Mouse (Mus musculus): ENCODE results near the gene Ppia. TPM values are rescaled to one million over a fixed set of nuclear protein-coding genes. Genes with fewer than 3 reads are reported as not detected.

The Ppia gene
- polyA plus RNA-seq, 1 experiment from 2014 or later, result 4,257 TPM

DNA sequence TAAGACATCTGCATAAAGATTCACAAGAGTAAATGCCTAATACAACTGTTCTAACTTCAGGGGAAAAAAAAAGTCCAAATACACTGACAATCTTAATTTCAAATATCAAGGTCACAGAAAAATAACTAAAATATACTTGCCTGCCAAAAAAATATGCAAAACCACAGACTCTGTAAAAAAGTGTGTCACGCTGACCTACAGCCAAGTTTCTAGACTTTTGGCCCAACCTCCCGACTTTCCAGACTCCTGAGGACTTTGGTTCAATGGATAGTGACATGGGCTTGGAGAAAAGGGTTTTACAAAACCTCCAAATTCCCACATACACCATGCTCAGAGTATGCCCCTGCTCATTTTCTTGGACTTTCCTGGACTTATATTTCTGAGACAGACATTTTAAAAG lies 53.3 kb downstream of the Ppia start:
- Histone ChIP-seq H3K4me1 (ENCODE audit: control insufficient read depth, insufficient read depth, low read length) (peaks cover 41% of the 10 kb centered on the region), H3K9me3 (ENCODE audit: control insufficient read depth, low read length) (no peaks in the 10 kb centered on the region), H3K4me2 (ENCODE audit: low read depth, low read length) (0 out of 2 replicates have a peak overlapping the region, but pooled peaks have one; percentile 4), H3K36me3 (ENCODE audit: control insufficient read depth, insufficient read depth, low read length) (no peaks in the 10 kb centered on the region; the same call in 1 of the 2 replicates), H3K4me3 (ENCODE audit: low read depth, low read length) (no peak overlapping the region), H3K27me3 (ENCODE audit: control insufficient read depth, insufficient read depth, low read length) (no peaks in the 10 kb centered on the region), H3K27ac (ENCODE audit: low read depth, low read length) (no peak overlapping the region), H3K9ac (replicated peaks; ENCODE audit: low read depth, low read length) (no peak overlapping the region)
- no peak for ATAC-seq (ENCODE audit: low read depth)
- 90% methylated on average over 2 of the region's 2 CpGs for WGBS

Small RNA genes within 50 kb of the gene (microRNA-seq; reads per million reads assigned to microRNA genes)
- 1.1 reads per million for gene Mir7651

Other genes starting within 250 kb of the Ppia start
- 0.64 and 0.83 TPM in 2 replicates for gene A730071L15Rik, start 215.4 kb upstream of the Ppia start, polyA plus RNA-seq (2014; fragmentation: Nextera tagmentation; extraction: Ambion mirVana)
- 58.0 and 65.5 TPM in 2 replicates for gene Nudcd3, start 215.0 kb upstream of the Ppia start, polyA plus RNA-seq (2014; fragmentation: Nextera tagmentation; extraction: Ambion mirVana)
- gene Npc1l1, start 185.3 kb upstream of the Ppia start, polyA plus RNA-seq (2014; fragmentation: Nextera tagmentation; extraction: Ambion mirVana), result 0.05 and 0.26 TPM in 2 replicates
- 75.2 and 78.3 TPM in 2 replicates for gene Ddx56, start 147.7 kb upstream of the Ppia start, polyA plus RNA-seq (2014; fragmentation: Nextera tagmentation; extraction: Ambion mirVana)
- 130 and 133 TPM in 2 replicates for gene Tmed4, start 140.6 kb upstream of the Ppia start, polyA plus RNA-seq (2014; fragmentation: Nextera tagmentation; extraction: Ambion mirVana)
- gene Ogdh, start 123.8 kb upstream of the Ppia start, polyA plus RNA-seq (2014; fragmentation: Nextera tagmentation; extraction: Ambion mirVana), result 115 and 131 TPM in 2 replicates
- 31.4 and 32.8 TPM in 2 replicates for gene Zmiz2, start 26.4 kb upstream of the Ppia start, polyA plus RNA-seq (2014; fragmentation: Nextera tagmentation; extraction: Ambion mirVana)
- gene H2afv, start 29.0 kb downstream of the Ppia start, polyA plus RNA-seq (2014; fragmentation: Nextera tagmentation; extraction: Ambion mirVana), result 188 and 234 TPM in 2 replicates
- 11.4 and 11.6 TPM in 2 replicates for gene Purb, start 60.5 kb downstream of the Ppia start, polyA plus RNA-seq (2014; fragmentation: Nextera tagmentation; extraction: Ambion mirVana)
- gene Myo1g, start 105.5 kb downstream of the Ppia start, polyA plus RNA-seq (2014; fragmentation: Nextera tagmentation; extraction: Ambion mirVana), result 0.16 and 0.59 TPM in 2 replicates
- gene Ccm2, start 131.4 kb downstream of the Ppia start, polyA plus RNA-seq (2014; fragmentation: Nextera tagmentation; extraction: Ambion mirVana), result 87.6 and 88.0 TPM in 2 replicates
- 77.6 and 96.8 TPM in 2 replicates for gene Nacad, start 190.6 kb downstream of the Ppia start, polyA plus RNA-seq (2014; fragmentation: Nextera tagmentation; extraction: Ambion mirVana)
- 30.6 and 33.4 TPM in 2 replicates for gene Tbrg4, start 210.6 kb downstream of the Ppia start, polyA plus RNA-seq (2014; fragmentation: Nextera tagmentation; extraction: Ambion mirVana)
- not detected in 2 replicates for gene Wap, start 223.2 kb downstream of the Ppia start, polyA plus RNA-seq (2014; fragmentation: Nextera tagmentation; extraction: Ambion mirVana)
- 26.3 and 26.6 TPM in 2 replicates for gene Ramp3, start 243.1 kb downstream of the Ppia start, polyA plus RNA-seq (2014; fragmentation: Nextera tagmentation; extraction: Ambion mirVana)

Measured in neural tube, embryonic 14.5 days (tissue).